Mouse (Mus musculus): ENCODE measurements around the gene Ttc39b.
A peak's percentile ranks its signal among the peaks of the same experiment; 100 is the strongest.

Ttc39b gene

DNA sequence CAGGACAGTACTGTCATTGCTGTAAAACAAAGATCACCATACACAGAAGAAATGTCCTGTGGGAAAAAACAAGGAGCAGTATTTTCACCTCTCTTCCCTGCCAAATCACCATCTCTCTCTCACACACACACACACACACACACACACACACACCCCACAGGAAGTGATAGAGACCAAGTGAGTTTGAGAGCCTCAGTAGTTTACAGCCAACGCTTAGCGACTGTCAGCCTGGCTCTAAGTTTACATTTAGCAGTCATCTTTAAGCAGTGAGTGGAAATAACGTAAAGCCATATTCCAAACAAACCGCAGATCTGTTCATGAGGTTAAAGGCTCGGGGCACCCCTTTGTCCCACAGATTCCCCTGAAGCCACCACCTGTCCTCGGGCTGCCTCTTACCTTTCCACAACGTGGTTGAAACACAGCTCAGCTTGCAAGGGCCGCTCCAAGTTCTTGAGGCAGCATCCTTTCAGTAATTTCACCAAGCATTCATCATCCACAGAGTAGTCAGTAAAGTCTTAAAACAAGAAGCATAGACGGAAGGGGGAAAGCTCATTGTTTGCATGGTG, 91.7 kb downstream of the Ttc39b start:
- DNase-seq (ENCODE audit: low spot score in 2 of 2): no peak

DNA sequence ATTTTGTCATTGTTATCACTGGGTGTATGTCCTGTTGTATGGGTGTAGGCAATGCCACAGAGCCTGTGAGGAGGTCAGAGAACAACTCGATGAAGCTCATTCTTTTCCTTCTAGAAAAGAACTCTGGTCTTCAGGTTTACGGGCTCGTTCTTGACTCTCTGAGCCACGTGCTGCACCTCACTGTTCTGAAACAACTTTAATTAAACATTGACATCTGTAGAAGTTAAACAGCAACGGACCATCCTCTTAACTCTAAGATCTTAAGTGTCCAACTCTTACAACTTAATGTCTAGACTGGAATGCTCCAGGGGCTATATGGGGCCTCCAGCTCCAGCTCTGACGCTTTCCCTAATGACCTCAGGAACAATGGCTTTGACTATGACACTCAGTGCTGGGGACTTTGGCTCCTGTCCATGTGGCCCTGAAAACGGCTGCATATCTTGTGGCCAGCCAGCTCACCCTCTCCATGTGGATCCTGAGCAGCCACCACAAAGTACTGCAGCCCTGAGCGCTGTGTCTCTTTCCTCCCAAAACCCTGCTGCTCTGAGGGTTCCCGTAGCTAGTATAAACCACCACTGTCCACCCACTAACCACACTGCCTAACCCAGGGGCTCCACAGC, 95.3 kb downstream of the Ttc39b start:
- DNase-seq (ENCODE audit: low spot score in 2 of 2): no peak

DNA sequence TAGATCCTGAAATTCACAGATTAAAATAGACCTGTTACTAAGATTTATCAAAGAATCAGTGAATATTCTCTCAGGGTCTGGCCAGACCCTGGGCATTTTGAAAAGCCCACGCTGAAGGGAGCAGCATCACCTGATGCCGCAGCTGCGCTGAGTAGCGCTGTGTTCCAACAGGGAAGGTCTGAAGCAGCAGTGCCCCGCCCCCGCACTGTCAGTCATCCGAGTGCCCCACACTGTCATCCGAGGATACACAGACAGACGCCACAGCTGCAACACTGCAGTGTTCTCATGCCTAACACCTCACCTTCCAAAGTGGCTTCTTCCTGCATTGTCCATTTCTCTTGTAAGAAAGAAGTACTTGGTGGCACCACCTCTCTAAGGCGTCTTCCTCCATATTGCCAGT, 96.0 kb downstream of the Ttc39b start:
- DNase-seq (ENCODE audit: low spot score in 2 of 2): no peak

DNA sequence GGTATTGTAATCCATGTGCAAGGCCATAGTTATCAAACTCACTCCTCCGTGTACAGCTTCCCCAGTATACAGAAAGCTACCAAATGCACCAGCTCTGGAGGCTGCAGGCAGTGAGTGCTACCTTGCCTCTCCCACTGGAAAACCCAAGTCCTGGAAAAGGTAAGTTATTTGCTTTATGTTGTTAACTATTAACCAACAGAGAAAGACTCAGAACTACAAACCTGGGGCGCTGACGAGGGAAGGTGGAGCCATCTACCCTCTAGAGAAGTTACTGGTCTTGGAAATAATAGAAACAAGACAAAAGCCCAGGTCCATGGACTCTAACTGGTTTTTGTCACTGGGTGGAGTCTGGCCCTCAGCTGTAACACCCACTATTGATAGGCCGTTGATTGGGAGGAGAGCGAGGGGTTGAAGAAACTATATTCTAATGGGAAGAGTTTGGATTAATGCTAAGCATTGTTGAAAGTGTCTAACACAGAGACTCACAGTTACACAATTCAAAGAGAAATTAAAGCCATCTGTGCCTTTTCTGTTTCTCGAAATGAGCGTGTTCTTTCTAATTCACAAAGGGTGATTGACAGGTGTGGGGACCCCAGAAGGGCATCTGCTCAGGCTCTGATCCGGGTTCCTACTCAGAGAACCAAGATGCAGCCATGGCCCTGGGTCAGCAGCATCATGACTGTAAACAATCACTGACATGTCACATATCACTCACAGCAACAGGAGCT, 98.3 kb downstream of the Ttc39b start:
- no peak for DNase-seq (ENCODE audit: low spot score in 2 of 2)

DNA sequence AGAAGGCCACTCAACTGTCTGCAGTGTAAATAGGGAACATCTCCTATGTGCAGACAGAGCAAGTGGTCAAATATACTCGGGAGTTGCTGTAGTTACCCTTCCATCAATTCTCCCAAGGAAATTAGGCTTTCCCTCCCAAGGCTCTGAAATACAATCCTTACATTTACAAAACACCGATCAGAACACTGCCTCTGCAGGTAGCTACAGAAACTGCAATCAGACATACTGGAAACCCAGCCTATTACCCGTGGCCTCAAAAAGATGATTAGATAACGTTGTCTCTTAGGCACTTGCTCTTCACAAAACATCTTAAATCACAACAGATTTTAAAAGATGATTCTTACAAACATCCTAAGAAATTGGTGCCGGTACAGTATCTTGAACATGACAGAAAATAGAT, 99.8 kb downstream of the Ttc39b start:
- DNase-seq (ENCODE audit: low spot score in 2 of 2): no peak

DNA sequence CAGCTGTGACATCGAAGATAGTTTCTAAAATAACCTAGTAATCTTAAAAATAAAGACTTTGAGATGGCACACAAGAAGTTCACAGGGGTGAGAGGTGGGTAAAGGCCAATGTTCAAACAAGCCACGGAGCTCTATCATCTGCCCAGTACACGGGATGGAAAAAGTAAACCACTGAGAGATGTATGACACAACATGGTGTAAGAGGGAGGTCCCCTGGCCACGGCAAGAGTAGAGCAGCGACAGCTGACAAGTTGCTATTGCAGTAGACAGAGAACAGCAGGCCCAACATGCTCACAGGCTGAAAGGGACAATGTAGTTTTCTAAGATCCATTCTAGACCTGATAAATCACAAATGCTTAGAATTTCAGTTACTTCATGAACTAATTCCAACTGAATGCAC, 100.9 kb downstream of the Ttc39b start:
- no peak for DNase-seq (ENCODE audit: low spot score in 2 of 2)

DNA sequence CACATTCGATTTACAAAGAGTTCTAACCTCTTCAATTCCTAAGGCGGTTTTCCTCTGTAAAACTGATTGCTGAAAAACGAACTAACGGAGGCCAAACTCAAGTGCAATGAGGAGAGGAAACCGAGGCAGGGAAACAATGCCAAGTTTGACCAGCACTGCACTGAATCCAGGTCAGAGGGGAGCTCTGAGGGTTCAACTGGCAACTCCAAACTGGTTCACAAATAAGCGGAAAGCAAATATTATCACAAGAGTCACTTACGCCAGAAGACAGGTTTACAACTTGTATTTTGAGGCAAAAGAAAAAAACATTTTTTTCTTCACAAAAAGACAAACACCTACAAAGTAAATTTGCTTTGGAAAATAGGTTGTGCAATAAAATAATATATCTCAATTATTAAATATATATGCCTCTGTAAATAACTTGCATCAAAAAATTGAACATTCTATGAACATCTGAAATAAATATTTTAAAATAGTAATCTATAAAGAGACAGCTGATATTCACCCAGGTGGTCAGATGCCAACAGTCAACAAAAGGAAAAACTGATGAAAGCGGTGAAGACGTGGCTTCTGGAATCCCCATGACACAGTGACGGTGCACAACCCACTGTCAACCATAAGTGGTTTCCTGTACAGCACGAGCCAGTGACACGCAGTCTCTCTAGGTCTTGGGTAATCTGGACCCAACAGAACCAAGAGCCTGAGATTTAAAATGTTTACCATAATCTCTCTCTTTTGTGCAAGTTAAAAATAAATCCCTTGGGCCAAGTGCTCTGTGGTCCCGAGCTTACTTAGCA, 103.1 kb downstream of the Ttc39b start:
- DNase-seq (ENCODE audit: low spot score in 2 of 2): no peak

DNA sequence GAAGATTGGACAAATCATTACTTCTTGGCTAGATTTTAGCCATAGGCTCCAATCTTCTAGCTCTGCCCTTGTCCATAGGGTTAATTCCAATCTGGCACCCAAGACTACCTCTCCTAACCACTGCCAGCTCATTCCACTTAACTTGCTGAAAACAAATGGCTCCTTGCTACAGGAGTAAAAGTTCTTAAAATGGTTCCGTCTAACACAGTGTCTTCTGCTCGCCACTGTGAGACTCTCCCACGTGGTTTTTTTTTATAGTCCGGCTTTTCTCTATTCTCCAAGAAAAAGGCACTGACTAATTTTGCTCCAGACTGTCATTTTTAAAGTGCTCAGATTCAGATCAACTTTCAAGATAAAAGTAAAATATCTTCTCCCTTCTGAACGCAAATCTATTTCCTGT, 104.8 kb downstream of the Ttc39b start:
- no peak for DNase-seq (ENCODE audit: low spot score in 2 of 2)

DNA sequence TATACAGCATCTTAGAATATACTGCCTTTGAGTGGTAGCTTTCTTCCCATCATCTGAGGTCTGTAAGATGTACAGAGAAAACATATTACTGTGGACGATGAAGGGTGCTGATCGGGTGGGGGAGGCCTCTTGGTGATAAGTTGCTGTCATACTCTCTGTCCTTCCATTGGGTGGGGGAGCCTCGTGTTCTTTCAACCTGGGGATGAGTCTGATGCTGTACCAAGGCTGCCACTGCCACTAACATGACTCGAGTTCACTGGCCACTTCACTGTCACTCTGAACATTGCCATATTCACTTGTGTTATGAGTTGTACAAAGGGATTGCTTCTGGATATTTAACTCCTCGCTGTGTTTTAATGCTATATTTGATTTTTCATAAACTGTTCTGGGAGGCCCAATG, 106.9 kb downstream of the Ttc39b start:
- DNase-seq (ENCODE audit: low spot score in 2 of 2): no peak

DNA sequence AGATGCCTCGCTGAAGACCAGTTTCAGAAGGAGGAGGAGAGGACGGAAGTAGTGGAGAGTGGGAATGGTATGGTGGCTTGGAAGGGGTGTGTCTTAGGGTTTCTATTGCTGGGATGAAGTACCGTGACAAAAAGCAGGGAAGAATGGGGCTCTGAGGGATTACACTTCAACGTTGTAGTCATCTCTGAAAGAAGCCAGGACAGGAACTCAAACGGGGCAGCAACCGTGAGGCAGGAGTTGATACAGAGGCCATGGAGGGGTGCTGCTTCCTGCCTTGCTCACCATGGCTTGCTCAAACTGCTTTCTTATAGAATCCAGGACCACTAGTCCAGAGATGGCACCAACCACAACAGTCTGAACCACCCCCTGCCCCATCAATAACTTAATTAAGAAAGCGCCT, 107.7 kb downstream of the Ttc39b start:
- no peak for DNase-seq (ENCODE audit: low spot score in 2 of 2)

DNA sequence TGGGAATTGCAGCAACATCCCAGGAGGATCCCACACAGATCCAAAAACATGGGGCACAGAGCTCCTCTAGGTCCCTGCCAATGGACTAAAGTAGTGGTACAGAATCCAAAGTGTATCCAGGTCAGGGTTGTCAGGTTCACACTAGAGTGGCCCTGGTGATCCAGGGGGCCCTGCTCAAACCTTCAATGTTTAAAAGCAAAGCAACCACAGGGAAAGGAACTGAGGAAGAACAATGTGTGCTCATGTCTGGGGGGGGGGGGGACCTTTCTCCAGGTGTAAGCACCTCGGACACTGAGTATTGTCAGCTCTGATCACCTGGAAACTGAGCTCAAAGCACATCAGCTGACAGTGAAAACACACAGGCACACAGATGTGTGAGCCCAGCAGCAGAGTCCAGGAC, 108.3 kb downstream of the Ttc39b start:
- DNase-seq (ENCODE audit: low spot score in 2 of 2): no peak

DNA sequence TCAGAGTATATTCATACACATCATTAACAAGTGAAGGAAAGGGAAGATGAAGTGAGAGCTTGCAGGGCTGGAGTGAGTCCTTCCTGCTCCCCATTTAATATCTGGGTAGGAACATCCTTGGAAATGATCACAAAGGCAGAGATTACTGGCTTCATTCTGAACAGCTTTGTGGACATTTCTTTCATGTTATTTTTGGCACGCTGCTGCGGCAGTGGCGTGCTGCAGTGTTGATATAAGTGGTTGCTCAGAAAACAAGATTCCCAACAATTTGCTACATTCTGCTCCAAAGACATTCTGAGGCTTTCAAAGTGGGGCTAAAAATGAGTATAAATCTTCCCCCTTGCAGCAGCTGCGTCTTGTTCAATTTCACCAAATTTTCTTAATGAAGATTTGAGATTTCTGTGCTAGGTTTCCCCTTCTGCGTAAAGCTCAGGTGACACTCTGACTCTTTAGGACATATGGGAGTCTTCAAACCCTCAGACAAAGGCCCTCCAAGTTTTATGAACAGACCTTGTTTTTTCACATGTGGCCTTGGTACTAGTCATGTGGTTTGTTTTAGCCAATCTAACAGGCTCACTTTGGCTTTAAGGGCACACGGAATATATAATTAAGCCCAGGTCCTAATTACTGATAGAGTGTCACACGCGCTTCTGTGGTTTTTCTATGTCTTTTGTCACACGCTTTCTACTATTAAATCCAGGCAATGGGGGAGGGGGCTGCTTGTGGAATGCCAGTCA, 109.1 kb downstream of the Ttc39b start:
- no peak for DNase-seq (ENCODE audit: low spot score in 2 of 2)

DNA sequence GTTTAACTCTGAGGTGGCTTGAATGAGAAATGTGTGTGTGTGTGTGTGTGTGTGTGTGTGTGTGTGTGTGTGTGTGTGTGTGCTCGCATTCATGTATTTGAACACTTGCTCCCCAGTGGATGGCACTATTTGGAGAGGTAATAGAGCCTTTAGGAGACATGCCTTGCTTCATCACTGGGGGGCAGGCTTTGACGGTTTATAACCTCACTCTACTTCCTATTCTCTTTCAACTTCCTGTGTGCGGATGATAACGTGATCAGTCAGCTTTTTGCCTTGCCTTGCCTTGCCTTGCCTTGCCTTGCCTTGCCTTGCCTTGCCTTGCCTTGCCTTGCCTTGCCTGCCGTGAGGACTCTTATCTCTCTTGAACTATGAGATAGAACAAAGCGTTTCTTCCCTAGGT, 110.3 kb downstream of the Ttc39b start:
- no peak for DNase-seq (ENCODE audit: low spot score in 2 of 2)

DNA sequence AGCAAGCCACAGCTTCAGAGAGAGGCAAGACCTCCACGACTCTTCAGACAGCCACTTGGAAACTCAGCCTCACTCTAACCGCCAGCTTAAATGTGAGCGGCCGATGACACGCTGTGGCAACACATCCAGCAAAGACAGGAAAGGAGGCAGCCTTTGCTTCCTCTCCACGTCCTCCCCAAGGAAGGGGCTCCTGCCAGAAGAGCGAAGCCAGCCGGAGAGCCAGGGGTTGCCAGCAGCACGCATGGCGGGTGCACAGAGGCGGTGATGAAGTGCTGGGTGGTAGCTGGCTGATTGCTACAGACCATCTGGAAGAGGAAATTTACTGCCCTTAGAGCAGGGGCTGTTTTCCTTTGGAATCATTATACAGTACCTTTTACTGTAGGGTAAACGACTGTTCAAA, 112.3 kb downstream of the Ttc39b start:
- DNase-seq (ENCODE audit: low spot score in 2 of 2): no peak

DNA sequence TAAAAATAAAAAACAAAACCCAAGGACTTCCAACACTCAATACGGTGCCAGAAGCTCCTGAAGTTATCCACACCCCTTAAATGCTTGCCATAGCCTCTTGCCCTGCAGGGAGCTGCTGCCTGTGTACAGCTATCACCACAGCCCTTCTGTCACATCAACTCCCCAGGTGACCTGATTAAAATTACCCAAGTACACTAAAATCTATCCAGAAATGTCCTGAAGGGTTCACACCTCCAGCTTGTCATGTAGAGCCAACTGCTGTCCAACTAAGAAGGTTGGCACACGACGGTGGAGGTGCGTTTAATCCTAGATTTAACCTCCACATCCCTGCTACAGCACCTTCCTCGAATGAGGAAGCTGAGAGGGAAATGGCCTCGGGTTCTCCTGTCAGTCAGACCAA, 113.6 kb downstream of the Ttc39b start:
- no peak for DNase-seq (ENCODE audit: low spot score in 2 of 2)

DNA sequence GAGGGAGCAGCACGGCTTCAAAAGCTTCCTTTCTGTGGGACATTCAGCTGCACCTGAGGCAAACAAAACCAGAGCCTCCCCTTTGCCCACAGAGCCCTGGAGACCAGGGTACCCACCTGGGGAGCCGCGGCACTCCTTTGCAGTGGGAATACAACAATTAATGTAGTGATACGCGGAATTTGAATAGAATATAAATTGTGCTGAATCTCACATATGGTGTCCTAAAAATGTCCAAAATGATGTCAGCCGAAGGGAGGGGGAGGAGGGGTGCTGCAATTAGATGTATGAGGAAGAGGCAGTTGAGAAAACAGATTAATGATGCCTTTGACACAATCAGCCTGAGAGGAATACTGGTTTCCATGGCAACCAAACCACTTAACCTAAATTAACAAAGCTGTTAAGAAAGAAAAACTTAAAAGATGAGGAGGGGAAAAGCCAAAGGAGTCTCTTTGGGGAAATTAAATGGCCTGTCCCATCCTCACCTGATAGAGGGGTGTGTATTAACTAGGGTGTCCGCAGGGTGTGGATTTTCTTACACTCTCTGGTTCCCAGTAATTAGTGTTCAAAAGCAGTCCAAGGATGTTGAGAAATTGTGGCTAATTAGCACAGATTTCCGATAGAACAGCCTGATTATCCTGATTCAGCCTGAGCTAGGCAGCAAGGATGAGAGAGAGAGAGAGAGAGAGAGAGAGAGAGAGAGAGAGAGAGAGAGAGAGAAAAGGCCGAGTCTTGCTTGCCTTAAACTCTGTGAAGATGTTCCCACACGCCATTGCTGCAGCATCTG, 117.1 kb downstream of the Ttc39b start:
- peak; percentile 60 to 70 for DNase-seq (ENCODE audit: low spot score in 2 of 2)

DNA sequence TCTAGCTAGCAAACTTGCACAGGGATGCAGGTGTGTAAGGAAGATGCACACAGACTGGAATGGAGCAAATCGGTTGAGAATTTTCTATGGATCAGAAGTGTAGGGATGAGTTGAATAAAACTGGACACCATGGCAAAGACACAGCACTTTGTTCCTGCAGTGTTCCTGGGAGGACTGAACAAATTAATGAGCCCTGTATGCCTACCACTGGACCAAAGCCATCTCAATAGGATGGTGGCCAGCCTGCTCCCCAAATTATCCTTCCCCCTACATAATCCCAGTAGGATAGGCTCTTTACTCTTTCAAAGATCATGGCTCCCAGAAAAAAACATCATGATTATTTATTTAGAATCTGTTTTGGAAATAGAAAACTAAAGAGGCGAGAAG, 117.6 kb downstream of the Ttc39b start:
- no peak for DNase-seq (ENCODE audit: low spot score in 2 of 2)

DNA sequence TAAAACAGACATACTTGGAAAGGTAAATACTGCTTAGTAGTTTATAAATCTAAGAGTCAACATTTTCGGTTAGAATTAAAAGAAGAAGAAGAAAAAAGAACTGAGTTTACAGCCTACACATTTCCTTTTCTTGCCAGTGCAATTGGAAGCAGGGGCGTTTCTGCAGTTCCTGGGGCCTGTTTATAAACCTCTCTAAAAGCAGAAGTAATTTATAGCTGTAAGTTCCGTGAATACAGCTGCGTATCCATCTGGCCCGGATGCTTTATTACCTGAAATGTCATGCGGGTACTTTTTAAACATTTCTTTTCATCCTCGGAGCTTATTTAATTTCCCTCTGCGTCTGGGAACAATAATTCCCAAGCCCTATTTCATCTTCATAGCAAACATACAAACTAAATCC, 124.7 kb downstream of the Ttc39b start:
- peak; percentile 53 to 62 for DNase-seq (ENCODE audit: low spot score in 2 of 2)

DNA sequence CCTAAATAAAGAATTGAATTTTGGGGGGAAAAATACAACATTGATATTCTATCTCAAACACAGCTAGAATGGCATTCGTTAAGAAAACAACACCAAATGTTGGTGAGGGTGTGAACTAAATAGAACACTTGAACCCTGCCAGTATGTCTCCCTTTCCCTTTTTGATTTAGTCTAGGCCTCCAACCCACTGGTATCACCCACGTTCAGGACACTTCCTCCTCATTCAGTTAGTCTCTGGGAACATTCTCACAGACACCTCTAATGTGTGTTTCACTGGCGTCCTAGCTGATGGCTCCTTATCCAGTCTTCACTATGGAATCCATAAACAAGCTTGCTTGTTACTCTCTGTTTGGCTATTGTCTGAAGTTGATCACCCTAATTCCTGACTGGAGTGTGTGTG, 125.9 kb downstream of the Ttc39b start:
- DNase-seq (ENCODE audit: low spot score in 2 of 2): no peak

DNA sequence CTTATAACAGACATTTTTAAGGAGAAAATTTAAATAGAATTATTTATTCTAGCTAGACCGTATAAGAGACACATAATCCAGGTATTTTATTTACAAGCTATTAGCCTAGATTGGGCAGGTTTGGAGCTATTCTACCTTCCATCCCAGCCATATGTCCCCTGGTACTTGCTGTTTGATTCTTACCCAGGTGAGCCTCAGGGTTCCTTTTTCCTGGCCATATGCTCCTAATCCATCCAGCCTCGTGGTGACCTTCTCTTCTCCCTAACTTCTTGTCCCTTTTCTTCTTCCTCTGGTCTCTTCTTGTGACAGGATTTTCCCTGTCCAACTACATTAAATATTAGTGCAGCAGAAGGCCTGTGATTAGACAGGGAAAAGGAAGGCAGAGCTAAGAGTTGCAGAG, 134.3 kb downstream of the Ttc39b start:
- DNase-seq (ENCODE audit: low spot score in 2 of 2): no peak

DNA sequence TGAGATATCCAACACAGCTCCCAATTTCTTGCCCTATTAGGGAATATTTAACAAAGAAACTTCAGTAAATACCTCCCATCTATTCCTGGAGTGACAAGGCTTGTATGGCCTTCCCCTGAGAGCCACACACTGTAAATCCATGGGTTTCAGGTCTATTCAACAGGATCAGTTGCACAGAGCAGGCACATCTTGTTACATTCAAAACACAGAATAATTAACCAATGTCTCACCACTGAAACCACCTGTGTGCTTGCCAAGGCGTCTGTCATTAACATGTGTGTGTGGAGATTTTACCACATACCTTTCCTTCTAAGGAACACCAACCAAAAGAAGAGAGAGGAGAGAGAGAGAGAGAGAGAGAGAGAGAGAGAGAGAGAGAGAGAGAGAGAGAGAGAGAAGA, 136.7 kb downstream of the Ttc39b start:
- no peak for DNase-seq (ENCODE audit: low spot score in 2 of 2)

Data from right cerebral cortex, adult 2 months (tissue).